Mouse (Mus musculus) gastrocnemius, adult 8-10 months (tissue): ENCODE data around the gene Btrc. TPM values are rescaled to one million over a fixed set of nuclear protein-coding genes. Genes with fewer than 3 reads are reported as not detected.
A peak's percentile ranks its signal among the peaks of the same experiment; 100 is the strongest.

Source experiments
- DNase-seq, 2 experiments: peaks; one replicate each; pipeline ENCODE4 v3.0.0; 2022; ENCODE audit warnings: low spot score in 2 of 2
- total RNA-seq, 4 experiments: library from RNA; stranded (reverse); gene quantifications; 2 replicates each; pipeline ENCODE4 v1.2.4; 2022

Gene Btrc
- total RNA-seq, 4 experiments from 2014 or later: 23.5 to 26.9 (median 25.3) TPM

DNA sequence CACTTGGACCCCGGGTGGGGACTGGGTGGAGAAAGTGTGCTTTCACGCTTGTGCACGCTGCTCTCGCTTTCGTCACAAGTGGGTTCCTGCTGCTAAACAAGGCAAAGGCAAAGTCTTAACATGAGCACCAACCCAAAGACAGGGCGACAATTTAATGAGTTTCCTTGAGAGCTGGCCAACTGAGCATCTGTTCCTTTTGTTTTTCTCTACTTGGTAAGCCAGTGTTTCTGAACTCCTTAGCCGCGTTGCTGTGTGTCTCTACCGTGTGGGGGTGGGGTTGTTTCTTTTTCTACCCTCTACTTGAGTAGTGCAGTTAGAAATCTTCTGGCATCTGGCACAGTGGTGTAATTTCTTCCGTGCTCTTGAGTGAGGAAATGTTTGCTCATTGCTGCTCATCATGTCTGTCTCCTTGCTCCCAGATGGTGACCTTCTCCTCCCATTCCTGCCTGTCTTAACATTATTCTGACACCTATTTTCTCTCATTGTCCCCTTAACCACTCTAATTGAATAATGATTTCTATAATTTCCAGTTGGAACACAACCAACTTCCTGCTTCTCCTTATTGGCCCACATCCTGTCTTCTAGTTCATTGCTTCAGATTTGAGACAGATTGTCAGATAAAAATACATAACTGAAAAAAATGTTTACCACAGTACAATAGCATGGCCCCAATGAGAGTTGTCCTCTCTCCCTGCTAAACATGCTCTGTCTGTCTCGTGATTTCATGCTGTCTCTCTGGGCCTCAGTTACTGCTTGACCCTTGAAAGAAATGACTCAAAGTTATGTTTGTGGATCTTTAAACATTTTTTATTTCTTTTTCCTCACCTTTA lies 109.4 kb downstream of the Btrc start:
- no peak for DNase-seq

GRCm38 (mm10) chr19:45474686-45475085 lies 111.2 kb downstream of the Btrc start:
- DNase-seq: no peak

- DNase-seq: no peak
Measured at GRCm38 (mm10) chr19:45475928-45476553, 112.5 kb downstream of the Btrc start.

DNA sequence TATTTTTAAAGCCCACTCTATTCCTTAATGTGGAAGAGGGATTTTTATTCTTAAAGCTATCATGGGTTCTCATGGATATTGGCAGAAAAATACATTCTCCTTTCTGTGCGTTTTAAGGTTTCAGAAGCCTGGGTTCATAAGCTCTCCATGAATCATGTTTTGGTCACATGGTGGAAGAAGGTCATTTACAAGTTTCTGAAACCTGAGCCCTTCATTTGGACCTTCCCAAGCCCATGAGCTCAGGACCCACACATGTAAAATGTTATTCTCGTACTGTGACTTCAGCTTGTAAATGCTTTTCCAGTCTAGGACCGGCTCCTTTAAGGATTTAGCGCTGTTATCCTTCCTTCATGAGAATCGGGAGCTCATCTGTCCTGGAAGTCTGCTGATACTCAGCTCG lies 116.0 kb downstream of the Btrc start:
- peak in 1 of 2 experiments; percentile 6 for DNase-seq

GRCm38 (mm10) chr19:45480490-45480889 lies 117.0 kb downstream of the Btrc start:
- DNase-seq: no peak

DNA sequence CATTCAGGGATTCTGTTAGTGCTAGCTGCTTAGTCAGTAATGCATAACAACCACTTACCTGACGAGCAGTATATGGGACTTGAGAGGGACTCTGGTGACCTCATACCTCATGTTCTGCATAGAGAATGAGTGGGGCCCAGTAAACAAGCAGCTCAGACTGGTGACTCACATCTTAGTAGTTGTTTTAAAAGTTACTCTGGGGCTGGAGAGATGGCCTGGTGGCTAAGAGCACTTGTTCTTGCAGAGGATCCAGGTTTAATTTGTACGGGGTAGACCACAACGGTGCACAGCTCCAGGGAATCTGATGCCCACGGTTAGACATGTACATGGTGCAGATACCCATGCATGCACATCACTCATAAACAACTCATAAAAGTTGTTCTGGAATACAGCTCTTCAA lies 117.4 kb downstream of the Btrc start:
- no peak for DNase-seq

DNA sequence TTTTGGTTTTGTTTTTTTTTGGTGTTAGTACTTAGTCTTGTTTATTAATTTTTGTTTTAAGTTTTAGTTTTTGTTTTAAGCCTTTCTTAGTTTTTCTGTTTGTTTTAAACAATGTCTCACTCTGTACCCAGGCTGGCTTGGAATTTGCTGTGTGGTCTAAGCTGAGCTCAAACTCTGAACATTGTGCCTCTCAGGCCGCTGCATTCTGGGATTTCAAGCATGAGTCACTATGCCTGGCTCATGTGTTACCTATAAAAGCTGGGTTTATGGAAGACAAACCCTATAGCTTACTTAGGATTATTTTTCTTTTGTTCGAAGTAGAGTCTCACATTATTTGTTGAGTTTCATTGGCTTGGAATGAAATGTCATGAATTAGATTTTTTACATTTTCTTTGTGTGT lies 119.9 kb downstream of the Btrc start:
- DNase-seq: no peak

DNA sequence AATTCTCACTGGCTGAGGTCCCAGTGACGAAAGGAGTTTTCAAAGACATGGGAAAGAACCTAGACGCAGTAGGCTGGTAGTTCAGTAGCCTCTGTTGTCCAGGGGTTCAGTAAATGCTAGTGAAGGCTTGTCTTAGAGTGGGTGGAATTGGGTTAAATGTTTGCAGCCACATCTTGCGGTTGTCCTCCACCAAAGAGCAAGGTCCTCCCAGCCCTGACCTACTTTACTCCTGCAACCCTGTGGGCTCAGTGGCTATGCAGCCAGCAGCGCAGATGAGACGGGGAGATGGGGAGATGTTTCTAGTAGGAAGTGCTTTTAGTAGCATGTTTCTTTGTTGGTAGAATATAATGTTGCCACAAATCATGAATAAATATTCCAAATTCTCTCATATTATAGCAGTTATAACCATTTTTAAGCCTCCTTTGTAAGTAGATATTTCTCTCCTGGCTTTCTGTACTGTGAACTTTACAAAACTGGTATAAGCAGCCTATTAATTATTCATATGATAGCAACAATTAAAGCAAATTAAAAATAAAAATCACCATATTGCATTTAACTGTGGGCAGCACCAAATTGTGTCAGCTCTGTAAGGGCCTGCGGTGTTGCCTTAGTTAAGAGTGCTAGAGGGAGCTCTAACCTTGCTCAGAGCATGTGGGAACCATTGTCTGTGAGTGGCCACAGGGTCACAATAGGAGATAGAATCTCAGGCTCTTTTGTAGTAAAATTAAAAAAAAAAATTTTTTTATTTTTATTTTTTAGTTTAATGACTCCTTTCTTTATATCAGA lies 122.9 kb downstream of the Btrc start:
- no peak for DNase-seq

DNA sequence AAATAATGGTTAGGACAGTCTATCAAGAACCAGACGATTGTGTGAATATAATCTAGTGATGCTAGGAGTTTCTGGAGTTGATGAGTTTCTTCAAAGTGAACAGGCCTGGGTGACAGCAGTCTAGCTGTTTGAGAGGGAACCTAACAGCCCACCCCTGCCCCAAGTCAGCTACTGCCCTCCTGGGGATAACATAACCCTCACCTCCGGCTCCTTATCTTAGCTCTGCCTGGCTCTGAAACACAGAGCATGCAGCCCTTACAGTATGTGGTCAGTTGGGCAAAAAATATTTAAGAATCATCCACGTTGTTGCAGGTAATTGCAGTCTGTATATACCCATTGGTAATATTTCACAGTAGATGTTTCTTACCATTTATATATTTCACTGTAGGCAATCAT lies 123.5 kb downstream of the Btrc start:
- no peak for DNase-seq

DNA sequence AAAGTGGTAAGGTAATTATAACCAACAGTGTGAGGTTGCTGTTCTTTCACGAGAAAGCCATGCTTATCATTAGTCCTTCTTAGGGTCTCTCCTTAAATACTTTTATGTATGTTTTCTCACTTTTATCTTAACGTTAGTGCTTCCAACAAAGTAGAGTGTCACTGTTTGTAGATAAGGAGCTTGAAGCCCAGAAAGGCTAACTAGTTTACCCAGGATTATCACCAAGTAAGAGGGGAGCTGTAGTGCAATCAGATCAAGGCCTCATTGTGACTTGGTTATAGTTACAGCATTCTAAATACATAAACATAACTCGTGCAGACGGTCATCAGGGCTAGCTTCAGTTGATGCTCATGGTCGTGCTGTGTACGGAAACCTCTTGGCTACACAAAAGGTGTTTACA lies 126.4 kb downstream of the Btrc start:
- no peak for DNase-seq

DNA sequence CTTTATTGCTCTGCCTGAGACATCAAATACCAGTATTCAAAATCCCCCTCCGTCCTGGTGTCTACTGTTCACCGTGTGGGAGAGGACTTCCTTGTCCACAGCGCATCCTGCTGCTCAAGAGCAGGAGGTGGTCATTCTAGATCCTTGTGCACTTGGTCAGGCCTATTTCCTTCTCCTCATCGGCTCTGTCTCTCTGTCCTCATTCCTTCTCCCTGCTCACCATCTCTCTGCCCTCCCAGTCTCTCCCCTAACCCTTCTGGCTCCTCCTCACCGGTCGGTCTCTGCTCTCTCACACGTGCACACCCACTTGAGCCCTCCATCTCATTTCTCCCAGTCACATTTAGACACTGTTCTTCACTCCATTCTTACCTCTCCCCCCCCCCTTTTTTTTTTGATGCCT lies 127.7 kb downstream of the Btrc start:
- no peak for DNase-seq

DNA sequence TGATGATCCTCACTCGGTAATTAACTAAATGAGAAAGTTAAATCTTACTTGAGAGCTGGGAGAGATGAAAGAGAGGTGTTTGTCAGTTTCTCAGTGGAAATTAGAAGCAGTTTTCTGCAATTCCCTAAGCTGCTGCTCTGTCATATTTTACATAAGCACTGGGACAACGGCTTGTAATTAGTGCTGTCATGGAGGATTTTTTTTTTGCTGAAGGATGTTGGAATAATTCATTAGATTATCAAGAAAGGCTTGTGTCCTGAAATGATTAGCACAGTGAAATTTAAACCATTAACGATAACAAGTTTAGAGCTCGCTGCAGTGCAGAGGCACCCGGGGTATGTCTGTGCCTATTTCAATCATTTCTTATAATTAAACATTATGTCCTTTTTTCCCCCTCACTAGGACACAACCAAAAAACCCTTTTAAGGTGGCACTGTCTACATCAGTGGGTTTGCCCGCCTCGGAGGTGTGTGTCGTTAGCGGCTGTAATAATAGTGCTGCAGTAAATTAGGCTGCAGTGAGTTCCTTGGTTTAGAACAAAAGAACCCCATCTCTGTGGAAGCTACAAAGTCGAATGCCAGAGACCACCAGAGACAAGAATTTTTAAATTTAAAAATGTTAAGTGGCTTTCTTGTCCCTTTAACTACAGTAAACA lies 130.7 kb downstream of the Btrc start:
- DNase-seq: no peak

DNA sequence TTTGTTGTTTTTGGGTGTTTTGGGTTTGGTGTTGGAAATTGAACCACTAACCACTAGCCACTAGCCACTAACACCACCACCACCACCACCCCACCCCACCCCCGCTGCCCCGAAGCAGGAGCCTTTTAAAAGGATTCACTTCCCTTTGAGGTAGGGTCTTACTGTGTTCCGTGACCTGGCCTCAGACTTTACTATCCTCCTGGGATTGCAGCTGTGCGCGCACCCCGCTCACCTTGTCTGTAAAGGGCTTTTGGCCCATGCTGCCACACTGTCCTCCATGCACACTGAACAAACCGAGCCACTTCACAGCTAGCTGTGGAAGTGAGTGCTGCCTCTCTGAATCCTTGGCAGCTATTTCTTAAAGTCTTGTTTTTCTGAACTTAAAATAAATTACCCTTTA lies 141.9 kb downstream of the Btrc start:
- no peak for DNase-seq

GRCm38 (mm10) chr19:45507531-45507930 lies 144.0 kb downstream of the Btrc start:
- DNase-seq: no peak

- DNase-seq: no peak
Measured at GRCm38 (mm10) chr19:45510680-45511079, 147.1 kb downstream of the Btrc start.

DNA sequence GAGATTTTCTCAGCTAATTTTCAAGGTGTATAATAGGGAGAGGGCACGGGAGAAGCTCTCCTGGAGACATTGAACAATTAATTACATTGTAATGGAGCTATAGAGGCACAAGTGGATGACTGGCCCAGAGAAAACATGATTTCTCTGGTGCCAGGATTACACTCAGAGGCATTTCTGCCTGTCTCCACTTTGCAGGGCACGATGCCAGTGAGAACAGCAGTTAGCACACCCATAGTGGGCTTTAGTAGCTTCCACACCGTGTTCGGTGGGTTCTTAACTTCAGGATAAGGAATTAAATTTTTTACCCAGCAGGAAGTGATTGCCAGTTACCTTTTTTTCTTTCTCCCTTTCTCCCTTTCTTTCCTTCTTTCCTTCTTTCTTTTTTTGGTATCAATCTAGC lies 147.9 kb downstream of the Btrc start:
- DNase-seq: no peak

GRCm38 (mm10) chr19:45515341-45515740 lies 151.8 kb downstream of the Btrc start:
- no peak for DNase-seq

DNA sequence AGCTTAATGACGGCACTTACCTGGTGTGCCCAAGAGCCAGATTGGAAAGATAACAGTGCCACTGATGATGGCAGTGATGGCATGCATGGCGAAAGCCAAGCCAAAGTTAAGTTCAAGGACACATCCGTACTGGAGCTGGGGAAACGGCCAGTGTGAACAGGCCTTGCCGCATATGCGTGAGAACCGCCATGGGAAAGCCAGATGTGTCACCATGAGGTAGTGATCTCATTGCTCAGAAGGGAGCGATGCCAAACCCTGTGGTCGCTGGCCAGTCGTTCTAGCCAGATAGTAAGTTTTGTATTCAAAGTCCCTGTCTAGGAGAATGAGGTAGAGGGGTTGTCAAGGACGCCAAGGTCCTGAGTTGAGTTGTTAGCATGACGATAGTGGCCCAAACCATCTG lies 152.7 kb downstream of the Btrc start:
- no peak for DNase-seq

GRCm38 (mm10) chr19:45527382-45527781 lies 163.8 kb downstream of the Btrc start:
- DNase-seq: no peak

DNA sequence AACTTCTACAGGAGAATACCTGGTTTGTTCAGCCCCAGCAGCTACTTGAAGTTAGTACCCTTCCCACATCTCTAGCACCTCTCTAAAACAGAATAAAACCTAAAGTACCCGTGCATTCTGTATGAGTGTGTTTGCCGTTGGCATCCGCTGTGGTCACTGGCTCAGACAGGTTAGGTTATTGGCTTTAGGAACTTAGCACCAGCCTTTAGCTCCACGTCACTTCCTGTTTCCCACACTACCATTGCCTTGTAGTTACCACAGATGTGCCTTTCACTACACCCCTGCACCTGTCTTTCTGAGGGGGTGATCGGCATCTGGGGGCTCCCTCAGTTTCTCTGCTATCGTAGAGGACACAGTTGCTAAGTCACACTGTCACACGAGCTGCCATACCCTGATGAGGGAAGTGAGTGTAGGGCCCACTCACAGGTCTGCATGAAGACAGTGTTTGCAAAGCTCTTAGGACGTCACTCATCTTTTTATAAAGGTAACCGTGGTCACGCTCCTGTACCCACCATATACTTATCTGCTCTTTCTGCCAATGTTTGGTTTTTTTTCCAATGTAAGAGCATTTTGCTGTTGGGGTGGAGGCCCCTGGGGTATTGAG lies 164.5 kb downstream of the Btrc start:
- DNase-seq: no peak

DNA sequence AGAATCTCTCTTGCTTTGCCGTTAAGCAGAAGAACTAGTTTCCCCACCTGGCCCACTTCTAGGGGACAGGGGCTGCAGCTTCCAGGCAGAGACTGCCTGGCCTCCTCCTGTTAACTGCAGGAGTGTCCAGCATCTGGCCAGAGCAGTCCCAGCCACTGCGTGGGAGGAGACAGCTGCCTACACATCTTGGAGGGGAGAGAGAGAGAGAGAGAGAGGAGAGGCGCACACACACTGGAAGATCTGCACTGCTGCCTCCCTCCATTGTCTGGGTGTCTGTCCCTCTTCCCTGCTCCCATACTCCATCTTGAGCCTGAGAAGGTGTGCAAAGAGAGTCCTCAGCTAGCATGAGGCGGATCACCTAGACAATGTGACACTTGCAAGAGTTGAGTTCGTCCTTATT lies 165.8 kb downstream of the Btrc start:
- DNase-seq: no peak
